Mouse (Mus musculus) gastrocnemius, adult 2 months (tissue): Measurements from ENCODE around the gene Il4ra. TPM values are rescaled to one million over a fixed set of nuclear protein-coding genes. Genes with fewer than 3 reads are reported as not detected.

Source experiments
- DNase-seq: peaks from one replicate; pipeline ENCODE4 v3.0.0; 2022
- H3K27ac ChIP-seq: fragments of 200-600 bp; 2 replicates; pipeline ENCODE4 v1.8.1; 2022; ENCODE audit warnings: mild to moderate bottlenecking
- H3K4me3 ChIP-seq: fragments of 200-600 bp; 2 replicates; pipeline ENCODE4 v1.8.1; 2022; ENCODE audit warnings: mild to moderate bottlenecking, moderate library complexity
- CTCF ChIP-seq: fragments of 200-600 bp; IDR thresholded peaks from 2 replicates; pipeline ENCODE4 v1.8.1; 2022; ENCODE audit warnings: antibody characterized with exemption, mild to moderate bottlenecking, moderate library complexity
- intact Hi-C: fragments of 180-260 bp; cut with DNase I; formaldehyde crosslinking; loops from one replicate; pipeline ENCODE4 v1.15.1; 2025
- total RNA-seq, 2 experiments: library from RNA; stranded (reverse); gene quantifications; 2 replicates each; pipeline ENCODE4 v1.2.3; 2021

Gene Il4ra
- total RNA-seq, 2 experiments from 2014 or later: 5.1 to 6.5 TPM

- TF ChIP-seq CTCF: no peak
- intact Hi-C loops: no loop called here
- no peak for DNase-seq
- Histone ChIP-seq H3K27ac (no peak overlapping the region; the same call in 1 of the 2 replicates), H3K4me3 (no peak overlapping the region)
Measured at GRCm38 (mm10) chr7:125597516-125598347, 45.8 kb downstream of the Il4ra start.

DNA sequence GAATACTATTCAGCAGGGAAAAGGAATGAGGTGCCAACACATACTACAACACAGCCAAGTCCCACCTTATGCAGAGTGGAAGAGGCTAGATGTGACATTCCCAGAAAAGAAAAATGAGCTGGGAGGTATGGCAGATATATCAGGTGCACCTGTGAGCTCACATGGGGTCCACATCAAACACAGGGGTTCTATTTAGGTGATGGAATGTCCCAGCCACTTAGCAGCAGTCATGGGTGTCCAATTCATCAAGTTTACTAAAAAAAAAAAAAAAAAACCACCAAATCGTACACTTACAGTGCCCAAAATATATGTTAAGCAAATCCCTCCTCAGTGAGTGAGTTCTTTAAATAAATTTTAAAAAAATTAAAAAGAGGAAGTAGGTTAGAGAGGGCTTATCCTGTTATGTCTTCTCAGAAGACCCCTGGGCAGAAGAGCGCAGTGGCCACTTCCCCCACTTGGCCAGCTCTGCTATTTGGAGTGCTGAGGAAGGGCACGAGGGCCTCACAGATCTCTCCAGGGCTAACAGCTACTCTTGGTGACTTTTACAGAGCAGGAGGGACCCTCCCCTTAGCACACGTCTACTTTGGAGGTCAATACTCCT is 47.6 kb downstream of the Il4ra start:
- Histone ChIP-seq H3K27ac (no peak overlapping the region), H3K4me3 (no peak overlapping the region)
- no peak for DNase-seq
- no peak for TF ChIP-seq CTCF
- intact Hi-C loops: no loop called here

DNA sequence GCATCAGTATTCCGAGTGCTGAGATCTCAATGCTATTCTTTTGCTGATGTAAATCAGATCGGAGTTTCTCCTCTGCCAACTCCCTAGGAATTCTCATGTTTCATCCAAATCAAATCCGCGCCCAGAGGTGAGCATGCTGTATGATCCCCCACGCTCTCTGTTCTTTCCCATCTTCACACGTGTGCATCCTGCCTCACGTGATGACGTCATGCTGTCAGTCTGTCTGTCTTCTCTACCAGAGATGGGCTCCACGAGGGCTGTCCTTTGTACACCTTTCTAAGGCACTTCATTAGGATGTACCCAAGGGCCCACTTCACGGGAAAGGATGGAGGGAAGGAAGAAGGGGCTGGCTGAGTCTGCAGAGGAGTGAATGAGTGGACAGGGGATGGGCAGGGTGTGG is 48.2 kb downstream of the Il4ra start:
- Histone ChIP-seq H3K4me3 (no peak overlapping the region), H3K27ac (no peak overlapping the region)
- intact Hi-C loops: no loop called here
- no peak for DNase-seq
- TF ChIP-seq CTCF: no peak

- intact Hi-C loops: no loop called here
- TF ChIP-seq CTCF: no peak
- no peak for DNase-seq
- Histone ChIP-seq H3K27ac (no peak overlapping the region), H3K4me3 (no peak overlapping the region)
Measured at GRCm38 (mm10) chr7:125600612-125601279, 48.8 kb downstream of the Il4ra start.

GRCm38 (mm10) chr7:125601280-125601670 is 49.4 kb downstream of the Il4ra start:
- intact Hi-C loops: no loop called here

DNA sequence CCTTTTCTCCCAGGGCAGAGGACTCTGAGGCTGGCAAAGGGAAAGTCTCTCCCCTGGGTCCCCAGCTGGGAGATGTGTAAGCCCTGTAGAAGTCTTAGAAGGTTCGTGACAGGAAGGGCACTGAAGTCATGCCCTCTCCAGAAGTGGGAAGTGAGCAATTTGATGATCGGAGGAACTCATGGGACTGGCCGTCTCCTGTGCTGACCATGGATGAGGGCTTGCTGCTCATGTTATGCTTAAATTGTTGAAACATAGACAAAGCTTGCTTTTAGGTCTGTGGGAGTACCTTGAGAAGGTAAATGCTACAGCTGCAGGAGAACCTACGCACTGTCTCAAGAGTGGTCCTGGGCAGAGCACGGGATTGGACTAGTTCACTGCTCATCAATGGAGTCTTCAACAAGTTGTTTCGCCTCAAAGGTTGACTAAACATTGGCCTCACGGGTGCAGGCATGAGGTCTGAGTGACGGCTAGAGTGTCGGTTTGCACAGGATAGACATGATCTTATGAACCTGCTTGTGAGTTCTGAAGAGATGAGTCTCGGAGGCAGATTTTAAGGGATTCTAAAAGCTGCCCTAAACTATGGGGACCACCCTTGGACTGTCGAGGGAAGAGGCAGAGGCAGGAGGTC is 50.0 kb downstream of the Il4ra start:
- H3K27ac ChIP-seq: no peak overlapping the region
- TF ChIP-seq CTCF: no peak
- intact Hi-C loops: no loop called here
- DNase-seq: no peak
- H3K4me3 ChIP-seq: no peak overlapping the region

More at GRCm38 (mm10) chr7:125601280-125601670, 49.4 kb downstream of the Il4ra start:
- DNase-seq: no peak
- no peak for TF ChIP-seq CTCF
- Histone ChIP-seq H3K27ac (no peak overlapping the region), H3K4me3 (no peak overlapping the region)

DNA sequence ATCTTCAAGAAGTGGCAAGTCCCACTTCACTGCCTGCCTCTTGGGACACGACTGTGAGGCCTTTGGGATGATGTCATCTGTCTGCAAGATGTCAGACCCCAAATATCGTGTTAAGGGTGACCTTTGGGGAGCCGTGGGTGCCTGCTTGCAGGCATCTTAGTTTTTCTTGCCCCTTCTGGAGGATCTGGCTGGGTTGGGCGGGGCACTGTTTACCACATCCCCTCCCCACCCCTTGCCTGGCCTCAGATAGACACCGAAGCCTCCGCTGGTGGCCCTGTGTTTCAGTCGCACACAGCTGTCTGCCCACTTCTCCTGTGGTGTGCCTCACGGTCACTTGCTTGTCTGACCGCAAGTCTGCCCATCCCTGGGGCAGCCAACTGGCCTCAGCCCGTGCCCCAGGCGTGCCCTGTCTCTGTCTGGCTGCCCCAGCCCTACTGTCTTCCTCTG is 51.3 kb downstream of the Il4ra start, which contains the start of gene Il21r:
Gene Il21r (plus strand): TSS at position 245 of the 447 bp plus-strand sequence.
- no peak within 1 kb of the TSS for H3K27ac ChIP-seq
- intact Hi-C loops: no loop called here
- H3K4me3 ChIP-seq: no peak within 1 kb of the TSS
- TF ChIP-seq CTCF: no peak
- no peak for DNase-seq

DNA sequence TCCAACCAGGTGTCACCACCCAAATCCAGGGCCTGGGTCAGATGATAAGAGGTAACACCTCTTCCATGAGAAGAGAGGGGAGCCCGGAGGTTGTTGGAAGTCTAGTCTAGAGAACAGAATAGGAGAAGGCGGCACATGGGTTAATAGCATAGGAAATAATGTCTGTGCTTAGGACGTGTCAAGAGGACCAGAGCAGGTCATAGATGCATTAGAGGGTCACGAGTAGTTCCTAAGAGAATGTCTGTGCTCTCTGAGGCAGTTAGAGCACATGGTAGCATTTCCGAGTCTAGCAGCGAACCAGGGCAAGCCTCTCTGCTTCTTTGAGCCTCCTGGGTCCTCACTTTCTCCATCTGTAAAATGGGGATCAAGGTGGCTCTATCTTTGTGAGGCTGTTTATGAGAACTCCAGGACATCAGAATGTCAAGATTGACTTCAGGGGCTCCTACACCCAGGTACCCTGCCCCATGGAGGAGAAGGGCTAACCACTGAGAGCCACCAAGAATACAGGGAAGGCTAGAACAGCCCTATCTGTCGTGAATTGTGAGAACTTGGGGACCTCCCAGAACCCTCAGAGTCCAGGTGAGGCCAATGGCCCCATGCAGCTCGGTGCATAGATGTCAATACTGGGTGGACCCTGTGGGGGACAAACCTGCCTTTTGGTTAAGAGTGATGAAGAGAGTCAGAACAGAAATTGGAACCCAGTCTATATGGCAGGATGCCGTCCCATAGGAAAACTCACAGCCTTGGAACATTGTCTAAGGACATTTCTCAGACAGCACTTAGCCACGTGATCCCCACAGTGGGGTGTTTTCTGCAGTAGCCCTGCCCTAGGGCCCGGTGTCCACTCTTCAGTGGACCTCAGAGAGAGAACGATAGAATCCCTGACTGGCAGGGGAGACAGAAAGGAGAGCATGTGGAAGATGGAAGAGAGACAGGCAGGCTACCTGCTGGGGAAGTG is 52.7 kb downstream of the Il4ra start:
- DNase-seq: no peak
- no peak for TF ChIP-seq CTCF
- H3K4me3 ChIP-seq: no peak overlapping the region
- H3K27ac ChIP-seq: no peak overlapping the region
- intact Hi-C loops: no loop called here

DNA sequence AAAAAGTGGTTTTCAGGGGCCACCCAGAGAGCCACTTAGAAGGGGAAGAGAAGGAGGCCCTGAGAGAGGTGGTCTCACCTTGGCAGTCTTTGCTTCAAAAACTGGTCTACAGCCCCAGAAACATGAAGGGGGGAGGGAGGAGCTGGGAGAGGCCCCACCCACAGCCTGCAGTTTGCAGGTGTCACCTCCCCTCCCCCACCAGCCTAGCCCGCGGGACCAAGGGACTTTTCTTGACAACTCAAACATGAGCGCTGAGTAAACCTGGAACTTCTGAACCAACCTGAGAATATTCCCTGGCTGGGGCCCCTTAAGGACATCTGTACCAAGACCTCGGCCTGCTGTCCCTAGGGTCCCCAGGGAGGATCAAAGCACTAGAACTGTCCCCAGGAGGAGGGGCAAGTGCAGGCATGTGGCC is 53.8 kb downstream of the Il4ra start:
- H3K27ac ChIP-seq: no peak overlapping the region
- no peak for TF ChIP-seq CTCF
- H3K4me3 ChIP-seq: no peak overlapping the region
- no peak for DNase-seq
- intact Hi-C loops: no loop called here

GRCm38 (mm10) chr7:125606265-125607164 is 54.6 kb downstream of the Il4ra start:
- no peak for TF ChIP-seq CTCF
- intact Hi-C loops: no loop called here
- Histone ChIP-seq H3K4me3 (no peak overlapping the region), H3K27ac (no peak overlapping the region)
- no peak for DNase-seq
